Mouse (Mus musculus) heart, adult 2 months (tissue): ENCODE measurements around the gene BC051665.

Experiments used
- CTCF ChIP-seq: fragments of 200-600 bp; IDR thresholded peaks from 2 replicates; pipeline ENCODE4 v1.8.1; 2022; ENCODE audit warnings: antibody characterized with exemption, mild to moderate bottlenecking, moderate library complexity
- EP300 ChIP-seq: fragments of 200-500 bp; IDR thresholded peaks from 2 replicates; pipeline ENCODE4 v1.6.1; 2011; ENCODE audit warnings: low read depth, low read length, control low read depth; ENCODE audit not compliant: insufficient read depth

GRCm38 (mm10) chr13:60783301-60783700 is 2.9 kb downstream of the BC051665 start:
- no peak for TF ChIP-seq EP300
- no peak for TF ChIP-seq CTCF
